Mouse (Mus musculus): ENCODE data around the gene Asl.

DNA sequence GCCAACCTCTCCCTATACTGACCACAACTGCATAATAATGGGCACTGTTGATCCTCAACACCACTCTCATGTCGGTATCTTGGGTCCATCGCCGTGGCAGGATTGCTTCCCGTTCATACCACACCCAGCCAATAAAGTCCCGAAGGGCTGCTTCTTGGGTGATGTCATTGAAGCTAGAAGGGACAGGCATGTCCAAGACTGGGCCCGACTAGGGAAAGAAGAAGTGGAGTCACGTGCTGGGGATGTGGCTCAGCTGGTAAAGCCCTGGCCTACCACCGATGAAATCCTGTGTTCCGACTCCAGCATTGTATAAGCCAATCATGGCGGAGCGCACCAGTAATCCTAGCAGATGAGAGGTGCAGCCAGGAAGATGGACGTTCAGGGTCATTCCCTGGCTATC, 28.3 kb downstream of the Asl start:
- no peak for TF ChIP-seq CTCF (IDR thresholded peaks at IDR 0.05; ENCODE audit: insufficient read depth, low read length)
- TF ChIP-seq POLR2A (IDR thresholded peaks at IDR 0.05; ENCODE audit: borderline replicate concordance, extremely low read depth, low read depth, low read length): no peak

Measured in lung, adult 2 months (tissue).